Mouse (Mus musculus) MEL (cell line): Measurements from ENCODE around the gene Rbm47. TPM values are rescaled to one million over a fixed set of nuclear protein-coding genes. Genes with fewer than 3 reads are reported as not detected.

Experiments
- DNase-seq: peaks from one replicate; pipeline ENCODE4 v3.0.0; 2011; ENCODE audit warnings: low read depth, low spot score
- H3K27ac ChIP-seq: 2 replicates; pipeline ENCODE4 v1.5.1; 2012; ENCODE audit warnings: low read depth, mild to moderate bottlenecking, control low read depth, low read length, moderate library complexity; ENCODE audit not compliant: control insufficient read depth
- H3K27me3 ChIP-seq, 2 experiments: fragments of 150-350 bp in 1 of 2; sonication (generic) in 1 of 2; 2 replicates each; pipeline ENCODE4 v1.6.1; 2012; ENCODE audit warnings: low read length in 2 of 2, mild to moderate bottlenecking in 2 of 2, improper control_type of control experiment in 1 of 2, moderate library complexity in 1 of 2; ENCODE audit not compliant: insufficient read depth in 2 of 2, control insufficient read depth in 1 of 2
- H3K36me3 ChIP-seq, 2 experiments: 2 replicates each; pipeline ENCODE4 v1.6.1; 2012 to 2014; ENCODE audit warnings: low read length in 2 of 2, improper control_type of control experiment in 1 of 2, inconsistent platforms in 1 of 2, mild to moderate bottlenecking in 1 of 2; ENCODE audit not compliant: insufficient read depth in 2 of 2, control insufficient read depth in 1 of 2
- H3K4me1 ChIP-seq, 2 experiments: fragments of 150-350 bp in 1 of 2; sonication (generic) in 1 of 2; 2 replicates each; pipeline ENCODE4 v1.6.1; 2012; ENCODE audit warnings: low read length in 2 of 2, improper control_type of control experiment in 1 of 2, mild to moderate bottlenecking in 1 of 2; ENCODE audit not compliant: insufficient read depth in 2 of 2, control insufficient read depth in 1 of 2
- H3K4me3 ChIP-seq, 2 experiments: fragments of 150-350 bp in 1 of 2; sonication (generic) in 1 of 2; 2 replicates each; pipeline ENCODE4 v1.5.1; 2012; ENCODE audit warnings: low read depth in 2 of 2, low read length in 2 of 2, mild to moderate bottlenecking in 2 of 2, moderate library complexity in 2 of 2, control low read depth in 1 of 2, improper control_type of control experiment in 1 of 2; ENCODE audit not compliant: control insufficient read depth in 1 of 2, insufficient read depth in 1 of 2
- H3K79me2 ChIP-seq: 2 replicates; pipeline ENCODE4 v1.6.1; 2012; ENCODE audit warnings: mild to moderate bottlenecking, low read length, moderate library complexity; ENCODE audit not compliant: control insufficient read depth, poor library complexity, insufficient read depth
- H3K9ac ChIP-seq: 2 replicates; pipeline ENCODE4 v1.6.1; 2012; ENCODE audit warnings: low read depth, mild to moderate bottlenecking, control low read depth, low read length, moderate library complexity; ENCODE audit not compliant: control insufficient read depth, poor library complexity, severe bottlenecking
- H3K9me3 ChIP-seq: fragments of 150-350 bp; sonication (generic); replicated peaks from 2 replicates; pipeline ENCODE4 v1.6.1; 2012; ENCODE audit warnings: mild to moderate bottlenecking, low read length, improper control_type of control experiment, moderate library complexity; ENCODE audit not compliant: insufficient read depth
- CHD1 ChIP-seq: IDR thresholded peaks from 2 replicates; pipeline ENCODE4 v1.6.1; 2012; ENCODE audit warnings: low read depth, mild to moderate bottlenecking, inconsistent platforms, low read length, improper control_type of control experiment
- CHD2 ChIP-seq: IDR thresholded peaks from 2 replicates; pipeline ENCODE4 v1.6.1; 2011; ENCODE audit warnings: low read length, improper control_type of control experiment
- ELF1 ChIP-seq: IDR thresholded peaks from 2 replicates; pipeline ENCODE4 v1.6.1; 2014; ENCODE audit warnings: low read depth, mild to moderate bottlenecking, inconsistent platforms, low read length, improper control_type of control experiment, moderate library complexity
- ETS1 ChIP-seq: IDR thresholded peaks from 2 replicates; pipeline ENCODE4 v1.6.1; 2012; ENCODE audit warnings: low read depth, mild to moderate bottlenecking, inconsistent platforms, low read length, improper control_type of control experiment, moderate library complexity
- GABPA ChIP-seq: IDR thresholded peaks from 2 replicates; pipeline ENCODE4 v1.6.1; 2012; ENCODE audit warnings: low read depth, mild to moderate bottlenecking, inconsistent platforms, low read length, improper control_type of control experiment, moderate library complexity
- GATA1 ChIP-seq: IDR thresholded peaks from 2 replicates; pipeline ENCODE4 v1.6.1; 2011; ENCODE audit warnings: low read depth, low read length, improper control_type of control experiment
- HCFC1 ChIP-seq: IDR thresholded peaks from 2 replicates; pipeline ENCODE4 v1.6.1; 2012; ENCODE audit warnings: low read depth, mild to moderate bottlenecking, inconsistent platforms, low read length, improper control_type of control experiment, moderate library complexity
- JUND ChIP-seq: IDR thresholded peaks from 2 replicates; pipeline ENCODE4 v1.6.1; 2011; ENCODE audit warnings: low read depth, mild to moderate bottlenecking, improper control_type of control experiment, low read length
- MAFK ChIP-seq: IDR thresholded peaks from 2 replicates; pipeline ENCODE4 v1.6.1; 2011; ENCODE audit warnings: low read depth, mild to moderate bottlenecking, low read length, improper control_type of control experiment, borderline replicate concordance
- MAX ChIP-seq: IDR thresholded peaks from 2 replicates; pipeline ENCODE4 v1.6.1; 2011; ENCODE audit warnings: low read length, improper control_type of control experiment
- MAZ ChIP-seq: IDR thresholded peaks from 2 replicates; pipeline ENCODE4 v1.6.1; 2012; ENCODE audit warnings: low read depth, mild to moderate bottlenecking, inconsistent platforms, low read length, improper control_type of control experiment
- MEF2A ChIP-seq: IDR thresholded peaks from 2 replicates; pipeline ENCODE4 v1.6.1; 2014; ENCODE audit warnings: low read depth, mild to moderate bottlenecking, inconsistent platforms, low read length, improper control_type of control experiment; ENCODE audit not compliant: poor library complexity, insufficient replicate concordance, severe bottlenecking; ENCODE audit errors: extremely low read depth
- MYB ChIP-seq: IDR thresholded peaks from 2 replicates; pipeline ENCODE4 v1.6.1; 2011; ENCODE audit warnings: mild to moderate bottlenecking, low read depth, low read length, improper control_type of control experiment
- MYC ChIP-seq: IDR thresholded peaks from 2 replicates; pipeline ENCODE4 v1.6.1; 2011; ENCODE audit warnings: low read depth, mild to moderate bottlenecking, low read length, improper control_type of control experiment, moderate library complexity
- NRF1 ChIP-seq: IDR thresholded peaks from 2 replicates; pipeline ENCODE4 v1.6.1; 2014; ENCODE audit warnings: low read depth, mild to moderate bottlenecking, inconsistent platforms, low read length, improper control_type of control experiment, moderate library complexity; ENCODE audit not compliant: poor library complexity, insufficient read depth, severe bottlenecking
- POLR2AphosphoS5 ChIP-seq: IDR thresholded peaks from 2 replicates; pipeline ENCODE4 v1.6.1; 2012; ENCODE audit warnings: low read depth, borderline replicate concordance, mild to moderate bottlenecking, inconsistent platforms, low read length, moderate library complexity, mixed read lengths
- SMC3 ChIP-seq: IDR thresholded peaks from 2 replicates; pipeline ENCODE4 v1.6.1; 2011; ENCODE audit warnings: low read depth, low read length, improper control_type of control experiment
- TAL1 ChIP-seq: IDR thresholded peaks from 2 replicates; pipeline ENCODE4 v1.6.1; 2012; ENCODE audit warnings: mild to moderate bottlenecking, inconsistent platforms, low read length, moderate library complexity, mixed read lengths
- UBTF ChIP-seq: IDR thresholded peaks from 2 replicates; pipeline ENCODE4 v1.6.1; 2012; ENCODE audit warnings: low read depth, mild to moderate bottlenecking, inconsistent platforms, low read length, improper control_type of control experiment, moderate library complexity, borderline replicate concordance; ENCODE audit not compliant: insufficient read depth
- USF1 ChIP-seq: IDR thresholded peaks from 2 replicates; pipeline ENCODE4 v1.6.1; 2014; ENCODE audit warnings: low read depth, mild to moderate bottlenecking, inconsistent platforms, low read length, improper control_type of control experiment, moderate library complexity
- USF2 ChIP-seq, 2 experiments: IDR thresholded peaks; 2 replicates each; pipeline ENCODE4 v1.6.1; 2011 to 2012; ENCODE audit warnings: improper control_type of control experiment in 2 of 2, low read length in 2 of 2, borderline replicate concordance in 1 of 2, inconsistent platforms in 1 of 2, low read depth in 1 of 2, mild to moderate bottlenecking in 1 of 2; ENCODE audit not compliant: insufficient read depth in 1 of 2
- ZKSCAN1 ChIP-seq: IDR thresholded peaks from 2 replicates; pipeline ENCODE4 v1.6.1; 2012; ENCODE audit warnings: low read depth, mild to moderate bottlenecking, inconsistent platforms, low read length, improper control_type of control experiment, moderate library complexity
- ZMIZ1 ChIP-seq: IDR thresholded peaks from 2 replicates; pipeline ENCODE4 v1.6.1; 2012; ENCODE audit warnings: low read depth, mild to moderate bottlenecking, inconsistent platforms, low read length, improper control_type of control experiment, moderate library complexity
- polyA plus RNA-seq, 2 experiments: library from polyadenylated mRNA; stranded (reverse) in 1 of 2; unstranded in 1 of 2; fragments of >175 nt in 1 of 2; fragments of >200 nt in 1 of 2; gene quantifications; 2 replicates each; pipeline versions ENCODE4 v1.2.1 to v1.2.4; 2012; ENCODE audit warnings: low replicate concordance in 2 of 2, low read depth in 1 of 2; ENCODE audit not compliant: insufficient read length in 2 of 2, insufficient read depth in 1 of 2, missing spikeins in 1 of 2
- total RNA-seq: library from RNA; depleted of rRNA; stranded (reverse); fragments of 300-350 nt; gene quantifications from 2 replicates; pipeline ENCODE4 v1.2.3, GENCODE M21; 2012

The Rbm47 gene
- total and polyA plus RNA-seq, 3 experiments: not detected

DNA sequence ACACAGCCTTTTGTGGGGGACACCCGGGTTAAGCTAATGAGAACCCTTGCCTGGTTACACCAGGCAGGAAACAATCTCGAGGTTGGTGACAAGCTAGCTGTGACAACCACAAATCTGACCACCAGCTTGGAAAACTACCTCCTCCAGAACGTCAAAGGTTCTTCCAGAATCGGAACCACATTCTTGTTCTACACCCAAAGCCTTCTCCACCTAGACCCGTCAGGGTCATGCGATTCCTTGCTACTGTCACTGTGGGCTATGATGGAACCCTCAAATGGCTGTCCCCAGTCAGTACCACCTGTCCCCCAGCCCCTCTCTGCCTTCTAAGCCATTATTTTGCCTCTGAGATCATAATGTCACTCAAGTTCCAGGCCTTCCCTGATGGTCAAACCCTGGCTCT lies 76.8 kb downstream of the Rbm47 start:
- Histone ChIP-seq H3K27ac (no peak overlapping the region), H3K27me3 (no peaks in the 10 kb centered on the region; a peak in 1 of 4 replicates), H3K9me3 (no peaks in the 10 kb centered on the region), H3K79me2 (no peaks in the 10 kb centered on the region), H3K4me1 (no peaks in the 10 kb centered on the region), H3K36me3 (no peaks in the 10 kb centered on the region), H3K4me3 (no peak overlapping the region), H3K9ac (no peak overlapping the region)
- TF ChIP-seq MAZ (no peak), NRF1 (no peak), ZKSCAN1 (no peak), MAX (no peak), ETS1 (no peak), MAFK (no peak), SMC3 (no peak), POLR2AphosphoS5 (no peak), JUND (no peak), ZMIZ1 (no peak)
- DNase-seq: no peak

DNA sequence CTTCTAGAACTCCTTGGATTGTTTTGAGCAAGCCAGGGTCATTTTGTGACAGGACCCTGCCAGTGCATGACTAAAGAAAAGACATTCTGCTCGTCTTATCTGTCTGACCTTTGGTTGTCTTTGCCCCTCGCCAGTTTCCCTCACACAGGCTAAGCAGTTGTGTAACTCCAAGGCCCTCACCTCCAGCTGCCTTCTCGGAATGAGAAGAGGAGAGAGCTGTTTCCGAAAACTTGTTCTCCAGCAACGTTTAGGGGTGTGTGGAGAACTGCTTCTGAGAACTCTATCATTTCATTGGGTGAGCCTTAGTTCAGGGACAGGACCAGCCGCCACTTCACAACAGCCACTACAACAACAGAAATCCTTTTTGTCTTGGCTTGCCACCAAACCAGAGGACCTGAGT lies 77.8 kb downstream of the Rbm47 start:
- Histone ChIP-seq H3K27me3 (no peaks in the 10 kb centered on the region; a peak in 1 of 4 replicates), H3K9me3 (no peaks in the 10 kb centered on the region), H3K27ac (no peak overlapping the region), H3K9ac (no peak overlapping the region), H3K36me3 (no peaks in the 10 kb centered on the region), H3K4me1 (peaks cover 0 to 1% of the 10 kb centered on the region in 2 experiments; a peak in 1 of 4 replicates), H3K4me3 (no peak overlapping the region), H3K79me2 (no peaks in the 10 kb centered on the region)
- TF ChIP-seq ETS1 (no peak), UBTF (no peak), ELF1 (no peak), CHD2 (no peak), GATA1 (no peak), TAL1 (no peak), GABPA (no peak), POLR2AphosphoS5 (no peak), CHD1 (no peak), USF2 (IDR thresholded peaks at IDR 0.05; ENCODE audit: borderline replicate concordance in 1 of 2, insufficient read depth in 1 of 2, low read depth in 1 of 2, low read length in 2 of 2) (no peak), MYC (no peak), USF1 (no peak), MYB (no peak), NRF1 (no peak), MEF2A (no peak), HCFC1 (no peak)
- no peak for DNase-seq
